Mouse (Mus musculus) liver, embryonic 14.5 days (tissue): Measurements from ENCODE around the gene Mdm4.

ENCODE experiments used
- CTCF ChIP-seq: IDR thresholded peaks from 2 replicates; pipeline ENCODE4 v1.5.1; 2016; ENCODE audit warnings: antibody characterized with exemption, low read depth, control low read depth
- EP300 ChIP-seq: IDR thresholded peaks from 2 replicates; pipeline ENCODE4 v1.6.1; 2016; ENCODE audit warnings: antibody characterized with exemption, low read depth

GRCm38 (mm10) chr1:133057345-133058034 is 27.1 kb upstream of the Mdm4 start:
- TF ChIP-seq CTCF (no peak), EP300 (no peak)
